Mouse (Mus musculus) fat pad, adult 2 months (tissue): ENCODE data around the gene Ppm1d.

Source experiments
- DNase-seq: peaks from one replicate; pipeline ENCODE4 v3.0.0-alpha.2; 2011; ENCODE audit warnings: low read depth, low spot score; ENCODE audit errors: extremely low read depth

The Ppm1d gene

DNA sequence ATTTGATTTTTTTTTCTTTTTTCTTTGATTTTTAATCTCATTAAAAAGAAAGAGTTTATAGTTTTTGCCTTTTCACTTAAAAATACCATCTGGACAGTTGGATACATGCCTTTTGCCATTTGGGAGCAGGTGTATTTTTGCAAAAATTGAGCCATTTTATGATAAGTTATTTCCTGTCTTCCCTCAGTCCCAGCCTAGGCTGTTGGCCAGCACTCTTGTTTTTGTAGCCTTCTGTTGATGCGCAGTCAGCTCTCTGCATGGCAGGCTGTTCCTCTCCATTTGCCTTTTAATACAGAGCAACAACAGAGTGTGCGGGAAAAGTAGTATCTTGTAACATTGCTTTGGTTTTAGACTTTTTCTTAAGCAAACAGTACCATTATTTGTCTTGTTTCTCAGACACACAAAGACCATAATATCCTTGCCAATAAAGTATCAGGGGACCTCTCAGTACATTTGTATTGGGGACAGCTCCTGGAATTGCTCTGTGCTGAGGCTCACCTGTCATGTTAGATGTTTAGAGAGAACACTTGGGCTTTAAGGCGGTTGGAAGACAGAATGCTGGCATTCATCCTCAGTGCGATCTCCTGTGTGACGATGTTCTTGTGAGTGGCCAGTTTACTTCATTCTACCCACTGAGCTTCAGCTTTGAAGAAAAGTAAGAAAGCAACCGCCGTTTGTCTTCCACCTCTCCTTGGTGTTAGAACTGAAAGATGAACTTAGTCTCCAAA is 18.3 kb downstream of the Ppm1d start:
- no peak for DNase-seq

- no peak for DNase-seq
These were observed 23.7 kb downstream of the Ppm1d start for GRCm38 (mm10) chr11:85334778-85335177.

DNA sequence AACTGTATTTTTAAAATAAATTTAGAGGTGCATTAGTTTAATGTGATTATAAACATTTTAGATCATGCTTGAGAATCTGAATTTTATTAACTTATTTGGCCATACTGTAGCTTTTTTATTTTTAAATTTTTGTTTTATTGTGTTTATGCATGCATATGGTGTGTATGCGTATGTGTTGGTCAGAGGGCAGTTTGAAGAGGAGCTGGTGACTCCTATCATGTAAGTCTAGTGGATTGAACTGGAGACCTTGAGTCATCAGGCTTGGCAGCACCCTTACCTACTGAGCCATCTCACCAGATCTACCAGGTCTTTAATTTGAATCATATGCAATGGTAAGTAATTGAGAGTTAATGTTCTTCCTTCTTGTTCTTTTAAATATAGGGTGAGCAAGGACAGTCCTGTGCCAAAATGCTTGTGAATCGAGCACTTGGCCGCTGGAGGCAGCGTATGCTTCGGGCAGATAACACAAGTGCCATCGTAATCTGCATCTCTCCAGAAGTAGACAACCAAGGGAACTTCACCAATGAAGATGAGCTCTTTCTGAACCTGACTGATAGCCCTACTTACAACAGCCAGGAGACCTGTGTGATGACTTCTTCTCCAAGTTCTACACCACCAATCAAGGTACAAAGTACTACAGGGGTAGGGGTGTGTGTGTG is 28.3 kb downstream of the Ppm1d start:
- DNase-seq: no peak

DNA sequence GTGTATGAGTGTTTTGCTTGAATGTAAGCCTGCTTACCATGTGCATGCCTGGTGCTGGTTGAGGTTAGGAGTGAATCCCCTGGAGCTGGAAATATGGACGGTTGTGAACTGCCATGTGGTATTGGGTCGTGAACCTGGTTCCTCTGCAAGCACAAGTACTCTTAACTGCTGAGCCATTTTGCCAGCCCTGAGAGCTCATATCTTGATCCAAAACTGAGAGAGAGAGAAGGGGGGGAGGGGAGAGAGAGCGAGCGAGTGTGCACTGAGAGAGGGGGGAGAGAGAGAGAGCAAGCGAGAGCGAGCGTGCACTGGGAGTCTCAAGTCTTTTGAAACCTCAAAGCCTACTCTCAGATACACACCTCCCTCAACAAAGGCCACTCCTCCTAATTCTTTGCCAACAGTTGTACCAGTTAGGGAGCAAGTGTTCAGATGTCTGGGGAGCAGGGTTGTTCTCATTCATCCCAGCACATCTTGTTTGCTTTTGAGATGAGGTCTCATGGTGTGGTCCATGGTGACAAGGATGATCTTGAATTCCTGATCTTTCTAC is 29.1 kb downstream of the Ppm1d start:
- no peak for DNase-seq

- peak; percentile 74 for DNase-seq
These were observed 41.7 kb downstream of the Ppm1d start, which contains the start of gene Bcas3 for GRCm38 (mm10) chr11:85352539-85353380. TSS of gene Bcas3 (plus strand) at chr11:85353167.

DNA sequence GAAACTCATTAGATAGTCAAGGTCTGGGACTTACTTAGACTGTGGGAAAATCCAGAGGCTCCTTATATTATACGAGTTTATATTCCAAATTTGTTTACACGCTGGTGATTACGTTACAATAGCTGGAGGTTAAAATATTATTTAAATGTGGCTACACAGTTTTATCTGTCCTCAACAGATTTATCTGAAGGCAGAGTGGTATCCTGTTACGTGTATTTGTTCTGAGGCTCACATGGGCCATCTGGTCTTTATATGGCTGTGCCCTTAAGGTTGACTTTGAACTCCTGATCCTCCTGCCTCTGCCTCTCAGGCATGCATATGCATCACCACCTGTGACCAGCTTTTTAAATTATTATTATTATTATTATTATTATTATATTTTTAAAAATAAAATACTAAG is 42.8 kb downstream of the Ppm1d start:
- no peak for DNase-seq

DNA sequence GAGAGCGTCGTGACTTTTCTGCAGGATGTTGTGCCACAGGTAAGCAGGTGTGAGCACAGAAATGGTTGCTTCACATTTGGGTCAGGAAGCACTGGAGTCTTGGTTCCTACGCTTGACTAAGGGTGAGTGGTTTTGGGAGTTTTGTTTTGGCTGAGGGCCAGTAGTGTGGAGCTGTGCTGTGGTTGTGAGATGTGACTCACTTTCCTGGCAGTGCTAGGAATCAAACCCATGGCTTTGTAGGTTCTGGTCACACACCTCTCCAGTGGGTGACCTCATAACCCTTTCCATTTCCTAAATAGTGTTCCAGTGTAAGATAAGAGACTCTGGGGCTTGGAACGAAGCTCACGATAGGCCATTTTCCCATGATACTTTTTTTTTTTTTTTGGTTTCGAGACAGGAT is 48.6 kb downstream of the Ppm1d start:
- DNase-seq: no peak

GRCm38 (mm10) chr11:85361621-85362020 is 50.6 kb downstream of the Ppm1d start:
- no peak for DNase-seq

GRCm38 (mm10) chr11:85366168-85366567 is 55.1 kb downstream of the Ppm1d start:
- no peak for DNase-seq

- DNase-seq: no peak
These were observed 56.8 kb downstream of the Ppm1d start for GRCm38 (mm10) chr11:85367823-85368222.

GRCm38 (mm10) chr11:85379091-85379490 is 68.0 kb downstream of the Ppm1d start:
- DNase-seq: no peak

DNA sequence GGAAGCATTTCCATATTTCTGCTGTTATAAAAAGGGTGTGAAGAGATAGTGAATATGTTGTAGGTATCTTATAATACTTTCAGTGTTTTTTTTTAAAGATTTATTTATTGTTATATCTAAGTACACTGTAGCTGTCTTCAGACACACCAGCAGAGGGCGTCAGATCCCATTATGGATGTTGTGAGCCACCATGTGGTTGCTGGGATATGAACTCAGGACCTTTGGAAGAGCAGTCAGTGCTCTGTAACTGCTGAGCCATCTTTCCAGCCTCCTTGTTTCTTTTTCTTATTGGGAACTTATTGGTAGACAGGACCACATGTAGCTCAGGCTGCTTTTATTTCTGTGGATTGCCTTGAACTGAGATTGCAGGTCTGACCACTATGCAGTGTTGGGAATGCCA is 69.0 kb downstream of the Ppm1d start:
- no peak for DNase-seq

DNA sequence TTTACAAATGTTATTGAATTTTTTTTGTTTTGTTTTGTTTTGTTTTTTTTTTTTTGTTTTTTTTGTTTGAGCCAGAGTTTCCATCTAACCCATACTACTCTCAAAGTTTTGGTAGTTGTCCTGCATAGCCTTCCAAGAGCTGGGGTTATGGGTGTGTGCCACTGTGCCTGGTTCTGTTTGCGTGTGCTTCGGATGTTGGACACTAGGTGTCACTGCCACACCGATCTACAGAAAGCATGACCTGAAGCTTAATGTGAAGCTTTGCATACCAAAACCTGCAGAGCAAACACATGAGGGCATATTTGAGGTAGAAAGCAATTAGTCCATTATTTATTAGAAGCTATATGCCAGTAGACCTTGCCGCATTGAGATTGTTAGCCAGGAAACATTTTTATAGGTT is 71.0 kb downstream of the Ppm1d start:
- no peak for DNase-seq

GRCm38 (mm10) chr11:85383975-85384821 is 73.2 kb downstream of the Ppm1d start:
- DNase-seq: no peak

- no peak for DNase-seq
These were observed 81.3 kb downstream of the Ppm1d start for GRCm38 (mm10) chr11:85392179-85392863.

GRCm38 (mm10) chr11:85392864-85393220 is 81.8 kb downstream of the Ppm1d start:
- no peak for DNase-seq

GRCm38 (mm10) chr11:85393990-85394389 is 82.9 kb downstream of the Ppm1d start:
- DNase-seq: no peak

GRCm38 (mm10) chr11:85395361-85395760 is 84.3 kb downstream of the Ppm1d start:
- no peak for DNase-seq
